ENCODE assay signal across 9 mouse cellular contexts in the genomic region with DNA sequence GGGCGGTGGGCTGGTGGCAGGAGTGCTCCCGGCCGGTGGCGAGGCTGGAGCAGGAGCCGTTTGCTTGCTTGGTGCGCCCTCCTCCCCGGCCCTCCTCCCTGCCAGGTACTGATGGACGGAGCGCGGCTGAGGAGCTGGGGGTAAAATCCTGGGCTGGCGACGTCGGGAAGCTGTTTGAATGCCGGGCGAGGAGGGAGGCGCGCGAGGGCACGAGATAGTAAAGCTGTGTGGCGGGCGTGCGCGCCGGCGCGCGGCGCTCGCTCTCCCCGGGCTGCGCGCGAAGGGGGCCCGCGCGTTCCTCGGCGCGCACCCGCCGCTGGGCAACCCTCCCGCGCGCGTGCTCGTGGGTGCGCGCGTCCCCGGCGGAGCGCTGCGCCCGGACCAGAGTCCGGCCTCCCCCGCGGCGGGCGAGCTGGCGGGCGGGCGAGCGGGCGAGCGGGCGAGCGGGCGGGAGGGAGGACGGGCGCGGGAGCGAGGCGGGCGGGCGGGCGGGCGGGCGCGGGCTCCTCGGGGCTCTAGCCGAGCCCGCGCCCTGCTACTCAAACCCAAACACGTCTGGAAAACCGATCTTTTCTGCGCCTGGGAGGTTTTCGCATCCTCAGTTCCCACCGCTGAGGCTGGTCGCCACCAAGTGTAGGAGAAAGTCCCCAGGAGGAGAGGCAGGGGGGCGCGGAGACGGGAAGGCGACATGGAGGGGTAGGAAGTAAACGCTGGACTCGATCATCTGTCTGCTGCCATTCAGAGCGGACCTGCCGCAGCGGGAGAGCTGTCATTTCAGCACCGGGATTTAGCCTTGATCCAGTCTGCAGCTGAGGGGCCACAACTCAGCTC. TPM values are rescaled to one million over a fixed set of nuclear protein-coding genes. Genes with fewer than 3 reads are reported as not detected.
DNase-seq lines count a peak whose midpoint lies in the region; ATAC-seq and TF ChIP-seq lines count a peak whose summit lies in the region.
"Had no signal": no experiment of that assay in that cellular context is flagged by ENCODE, and none has a peak within 500 bp of the region (broad histone marks: within the 10 kb centered on the region; RNA-seq: fewer than 3 reads in every experiment).

No protein-coding gene starts in this region.

- peak; percentile 73 for DNase-seq in layer of hippocampus, adult 11-12 months (ENCODE audit: low spot score)
- no peak for DNase-seq in layer of hippocampus, adult 9-10 months (ENCODE audit: low spot score)
- peak; percentile 10 for DNase-seq in gastrocnemius, postnatal 25 days
- DNase-seq in kidney, postnatal 4 days: peak; percentile 59 to 65
- DNase-seq in liver, postnatal 0 days: peak; percentile 13
- peak; percentile 69 to 76 for DNase-seq in right cerebral cortex, postnatal 36 days (ENCODE audit: low spot score in 2 of 2)
- DNase-seq in spleen, postnatal 4 days (ENCODE audit: low spot score in 2 of 2): no peak

- 1% methylated on average over 20 of the region's 99 CpGs for WGBS in liver, postnatal 0 days (ENCODE audit: insufficient replicate concordance)

- H3K4me2 ChIP-seq in liver, postnatal 0 days (ENCODE audit: low read depth, low read length): peak overlapping the region; percentile 49

- TF ChIP-seq CTCF in cortical plate, adult 2 months (IDR thresholded peaks at IDR 0.05; ENCODE audit: extremely low read depth, insufficient read depth, low read length): no peak
- no peak for TF ChIP-seq CTCF in liver, postnatal 0 days (IDR thresholded peaks at IDR 0.05; ENCODE audit: low read depth)

- TF ChIP-seq POLR2A in cortical plate, adult 2 months (IDR thresholded peaks at IDR 0.05; ENCODE audit: extremely low read depth, insufficient read depth, low read length): peak; percentile 63

- H3K36me3 ChIP-seq in liver, postnatal 0 days (replicated peaks; ENCODE audit: insufficient read depth, low read length): no peaks in the 10 kb centered on the region

- no peak for TF ChIP-seq EP300 in liver, postnatal 0 days (IDR thresholded peaks at IDR 0.05; ENCODE audit: low read depth)

- no peak for ATAC-seq in liver, postnatal 0 days

- H3K9me3 ChIP-seq in liver, postnatal 0 days (ENCODE audit: low read length): no peaks in the 10 kb centered on the region

- H3K4me1 ChIP-seq in cortical plate, adult 2 months (ENCODE audit: control insufficient read depth, insufficient read depth, low read length): no peaks in the 10 kb centered on the region; the same call in 1 of the 2 replicates
- H3K4me1 ChIP-seq in liver, postnatal 0 days (ENCODE audit: insufficient read depth): no peaks in the 10 kb centered on the region

- peak overlapping the region; percentile 97 for H3K27ac ChIP-seq in cortical plate, adult 2 months (ENCODE audit: insufficient read depth, low read length)
- no peak overlapping the region for H3K27ac ChIP-seq in liver, postnatal 0 days (ENCODE audit: low read depth)

- peak overlapping the region; percentile 96 for H3K4me3 ChIP-seq in cortical plate, adult 2 months (ENCODE audit: insufficient read depth, low read length)
- peak overlapping the region; percentile 13; the same call in 1 of the 2 replicates for H3K4me3 ChIP-seq in liver, postnatal 0 days (ENCODE audit: low read depth, low read length)

- no peak overlapping the region for H3K9ac ChIP-seq in liver, postnatal 0 days (replicated peaks)

- peaks cover 18% of the 10 kb centered on the region for H3K27me3 ChIP-seq in liver, postnatal 0 days (ENCODE audit: insufficient read depth, low read length)

RNA-seq across cellular contexts. Expression of a gene that starts 0.6 kb away (rescaled TPM):
- polyA plus RNA-seq in cortical plate, adult 2 months (2012; rRNA removed): 54.2 and 56.8 TPM in 2 replicates
- under 1 TPM in 1 of 2 experiments, not detected in 1; 0.08 TPM for total RNA-seq in gastrocnemius, postnatal 25 days (2021)
- 0.06 TPM in 1 of 2 replicates, not detected in the other for polyA plus RNA-seq in liver, postnatal 0 days (2015; fragmentation: Nextera tagmentation; extraction: Ambion mirVana)
- total RNA-seq: liver, adult 2 months had no signal
- polyA plus RNA-seq: liver, adult 2 months had no signal

Comparison
In these comparisons a context has a peak if more than half of its experiments do, and no peak if none do; other contexts are left out.
1. DNase-seq: peak in layer of hippocampus, adult 11-12 months (single experiment), gastrocnemius, postnatal 25 days (single experiment), kidney, postnatal 4 days (2 of 2), liver, postnatal 0 days (single experiment) and right cerebral cortex, postnatal 36 days (2 of 2); none in layer of hippocampus, adult 9-10 months (single experiment) and spleen, postnatal 4 days (0 of 2).
2. RNA of a gene that starts 0.6 kb away (polyA plus RNA-seq): 54.2 to 56.8 TPM in cortical plate, adult 2 months; 0.06 TPM in liver, postnatal 0 days; every median in the first group is over 10 times any median in the second.